In genomic region chr10:46011916-46012596, GRCm38 (mm10) we compare ENCODE assay signal across 9 mouse cellular contexts.
DNase-seq lines count a peak whose midpoint lies in the region; ATAC-seq and TF ChIP-seq lines count a peak whose summit lies in the region.
"Had no signal": no experiment of that assay in that cellular context is flagged by ENCODE, and none has a peak within 500 bp of the region (broad histone marks: within the 10 kb centered on the region; RNA-seq: fewer than 3 reads in every experiment).

No protein-coding gene starts in this region.

- no peaks in the 10 kb centered on the region for H3K36me3 ChIP-seq in forebrain, postnatal 0 days (ENCODE audit: insufficient read depth)
- no peaks in the 10 kb centered on the region for H3K36me3 ChIP-seq in midbrain, postnatal 0 days (ENCODE audit: insufficient read depth, low read length)
- H3K36me3 ChIP-seq: embryonic facial prominence, embryonic 15.5 days had no signal

- peak; percentile 96 for ATAC-seq in forebrain, postnatal 0 days
- ATAC-seq in midbrain, postnatal 0 days (ENCODE audit: low FRiP score): peak; percentile 86

- TF ChIP-seq CTCF in forebrain, postnatal 0 days (IDR thresholded peaks at IDR 0.05; ENCODE audit: low read depth): peak; percentile 99
- TF ChIP-seq CTCF in midbrain, postnatal 0 days (IDR thresholded peaks at IDR 0.05): peak; percentile 99

- 18% methylated on average over 12 of the region's 12 CpGs for WGBS in forebrain, postnatal 0 days
- WGBS in midbrain, postnatal 0 days: 16% methylated on average over 12 of the region's 12 CpGs

- H3K4me1 ChIP-seq in forebrain, postnatal 0 days (ENCODE audit: insufficient read depth): 0 out of 2 replicates have a peak, but pooled peaks cover 7% of the 10 kb centered on the region
- H3K4me1 ChIP-seq in midbrain, postnatal 0 days (ENCODE audit: insufficient read depth, low read length): no peaks in the 10 kb centered on the region
- H3K4me1 ChIP-seq: embryonic facial prominence, embryonic 15.5 days had no signal

- H3K27me3 ChIP-seq in forebrain, postnatal 0 days (ENCODE audit: insufficient read depth, low read length): no peaks in the 10 kb centered on the region
- no peaks in the 10 kb centered on the region for H3K27me3 ChIP-seq in midbrain, postnatal 0 days (ENCODE audit: insufficient read depth, low read length)
- H3K27me3 ChIP-seq: embryonic facial prominence, embryonic 15.5 days had no signal

- H3K4me2 ChIP-seq in forebrain, postnatal 0 days (ENCODE audit: low read depth): peak overlapping the region; percentile 27; the same call in 1 of the 2 replicates
- no peak overlapping the region for H3K4me2 ChIP-seq in midbrain, postnatal 0 days (ENCODE audit: low read depth, low read length, poor library complexity, severe bottlenecking)
- H3K4me2 ChIP-seq: embryonic facial prominence, embryonic 15.5 days had no signal

- peak; percentile 22 for DNase-seq in thymus, postnatal 0 days (ENCODE audit: low spot score)
- no peak for DNase-seq in thymus, postnatal 36 days
- peak; percentile 30 for DNase-seq in cerebellum, adult 11-12 months
- DNase-seq in forebrain, postnatal 0 days: peak; percentile 90
- DNase-seq in kidney, adult 18-20 months: peak; percentile 13
- peak; percentile 82 for DNase-seq in left cerebral cortex, postnatal 25 days (ENCODE audit: low spot score in 2 of 2)
- peak; percentile 91 for DNase-seq in midbrain, postnatal 0 days (ENCODE audit: low spot score)
- peak; percentile 36 for DNase-seq in testis, postnatal 14 days (ENCODE audit: low spot score)

- intact Hi-C loops in left cerebral cortex, postnatal 25 days (cut with DNase I): no loop called here

- no peak overlapping the region for H3K27ac ChIP-seq in forebrain, postnatal 0 days (ENCODE audit: low read depth, low read length)
- no peak overlapping the region for H3K27ac ChIP-seq in midbrain, postnatal 0 days (ENCODE audit: low read depth, low read length)
- H3K27ac ChIP-seq: embryonic facial prominence, embryonic 15.5 days had no signal

- H3K9me3 ChIP-seq in forebrain, postnatal 0 days (ENCODE audit: low read length): no peaks in the 10 kb centered on the region
- no peaks in the 10 kb centered on the region for H3K9me3 ChIP-seq in midbrain, postnatal 0 days (ENCODE audit: low read length)
- H3K9me3 ChIP-seq: embryonic facial prominence, embryonic 15.5 days had no signal

- H3K9ac ChIP-seq in forebrain, postnatal 0 days: no peak overlapping the region
- no peak overlapping the region for H3K9ac ChIP-seq in midbrain, postnatal 0 days (replicated peaks; ENCODE audit: low read length, poor library complexity, severe bottlenecking)
- H3K9ac ChIP-seq: embryonic facial prominence, embryonic 15.5 days had no signal

- H3K4me3 ChIP-seq in forebrain, postnatal 0 days (ENCODE audit: low read depth, low read length): no peak overlapping the region
- H3K4me3 ChIP-seq in midbrain, postnatal 0 days (ENCODE audit: low read depth, low read length): no peak overlapping the region
- H3K4me3 ChIP-seq: embryonic facial prominence, embryonic 15.5 days had no signal

Comparison
In these comparisons a context has a peak if more than half of its experiments do, and no peak if none do; other contexts are left out.
1. DNase-seq: peak in thymus, postnatal 0 days (single experiment), cerebellum, adult 11-12 months (single experiment), forebrain, postnatal 0 days (single experiment), kidney, adult 18-20 months (single experiment), left cerebral cortex, postnatal 25 days (2 of 2), midbrain, postnatal 0 days (single experiment) and testis, postnatal 14 days (single experiment); none in thymus, postnatal 36 days (0 of 2).